In genomic region chr2:163587506-163587905, GRCm38 (mm10) we compare ENCODE assay signal across 23 mouse cellular contexts. TPM values are rescaled to one million over a fixed set of nuclear protein-coding genes. Genes with fewer than 3 reads are reported as not detected.
DNase-seq lines count a peak whose midpoint lies in the region; ATAC-seq and TF ChIP-seq lines count a peak whose summit lies in the region.
"Had no signal": no experiment of that assay in that cellular context is flagged by ENCODE, and none has a peak within 500 bp of the region (broad histone marks: within the 10 kb centered on the region; RNA-seq: fewer than 3 reads in every experiment).

No protein-coding gene starts in this region.

- no peaks in the 10 kb centered on the region for H3K27me3 ChIP-seq in liver, adult 2 months (ENCODE audit: control insufficient read depth, insufficient read depth, low read length)
- H3K27me3 ChIP-seq in liver, embryonic 11.5 days (replicated peaks; ENCODE audit: control insufficient read depth, insufficient read depth, low read length) = no peaks in the 10 kb centered on the region
- no peaks in the 10 kb centered on the region for H3K27me3 ChIP-seq in kidney, embryonic 16.5 days (ENCODE audit: insufficient read depth, low read length)
- H3K27me3 ChIP-seq: hindbrain, embryonic 13.5 days; limb, embryonic 12.5 days; neural tube, embryonic 13.5 days; stomach, embryonic 15.5 days had no signal

- no peaks in the 10 kb centered on the region for H3K79me2 ChIP-seq in liver, adult 2 months (ENCODE audit: control insufficient read depth, insufficient read depth, low read length)

- H3K4me3 ChIP-seq in liver, adult 2 months (ENCODE audit: insufficient read depth, low read depth, low read length) = no peak overlapping the region
- no peak overlapping the region for H3K4me3 ChIP-seq in liver, embryonic 11.5 days (ENCODE audit: low read depth, low read length)
- H3K4me3 ChIP-seq in kidney, embryonic 16.5 days (ENCODE audit: low read length) = no peak overlapping the region
- H3K4me3 ChIP-seq: embryonic facial prominence, embryonic 10.5 days; heart, embryonic 13.5 days; hindbrain, embryonic 13.5 days; layer of hippocampus, adult 2 months; limb, embryonic 12.5 days; neural tube, embryonic 13.5 days; stomach, embryonic 15.5 days had no signal

- no peak for TF ChIP-seq CTCF in liver, adult 2 months (IDR thresholded peaks at IDR 0.05; ENCODE audit: low read depth, low read length)

- no peak for DNase-seq in liver, adult 2 months (ENCODE audit: extremely low read depth, low read depth, low spot score)
- no peak for DNase-seq in liver, embryonic 11.5 days (ENCODE audit: low spot score)
- DNase-seq in A20 (ENCODE audit: low read depth, low spot score) = peak; percentile 74
- peak; percentile 37 for DNase-seq in brain, adult 2 months (ENCODE audit: low read depth, low spot score)
- no peak for DNase-seq in thymus, postnatal 36 days
- DNase-seq in adrenal gland, postnatal 36 days = no peak
- DNase-seq: adrenal gland, postnatal 10 days; cerebellum, adult 9-10 months; kidney, adult 9 months; lung, postnatal 10 days; midbrain, embryonic 14.5 days; right cerebral cortex, adult 18-20 months; right cerebral cortex, postnatal 4 days had no signal

- peak overlapping the region; percentile 95 for H3K27ac ChIP-seq in liver, adult 2 months (replicated peaks; ENCODE audit: insufficient read depth, low read depth, low read length)
- no peak overlapping the region for H3K27ac ChIP-seq in liver, embryonic 11.5 days (ENCODE audit: low read depth, low read length)
- H3K27ac ChIP-seq in kidney, embryonic 16.5 days (ENCODE audit: low read length) = no peak overlapping the region
- H3K27ac ChIP-seq: embryonic facial prominence, embryonic 10.5 days; heart, embryonic 13.5 days; hindbrain, embryonic 13.5 days; layer of hippocampus, adult 2 months; limb, embryonic 12.5 days; neural tube, embryonic 13.5 days; stomach, embryonic 15.5 days had no signal

- no peak for ATAC-seq in liver, embryonic 11.5 days (replicated peaks; ENCODE audit: low FRiP score)
- ATAC-seq in monocyte, adult 5-6 weeks (replicated peaks; ENCODE audit: insufficient number of reproducible peaks, low FRiP score, low TSS enrichment, poor library complexity, severe bottlenecking) = peak; percentile 48
- no peak for ATAC-seq in kidney, embryonic 16.5 days (ENCODE audit: low FRiP score, low TSS enrichment)
- ATAC-seq: forebrain, embryonic 16.5 days had no signal

- TF ChIP-seq POLR2A in liver, adult 2 months (IDR thresholded peaks at IDR 0.05; ENCODE audit: extremely low read depth, insufficient read depth, low read length) = no peak

- peak overlapping the region; percentile 67 for H3K9ac ChIP-seq in liver, adult 2 months (ENCODE audit: low read depth, low read length)
- H3K9ac ChIP-seq in liver, embryonic 11.5 days (ENCODE audit: low read depth, low read length) = no peak overlapping the region
- H3K9ac ChIP-seq in kidney, embryonic 16.5 days (replicated peaks; ENCODE audit: low read length) = no peak overlapping the region
- H3K9ac ChIP-seq: heart, embryonic 13.5 days; hindbrain, embryonic 13.5 days; limb, embryonic 12.5 days; neural tube, embryonic 13.5 days; stomach, embryonic 15.5 days had no signal

- H3K4me1 ChIP-seq in liver, adult 2 months (ENCODE audit: control insufficient read depth, insufficient read depth, low read length) = peaks cover 37% of the 10 kb centered on the region
- H3K4me1 ChIP-seq in liver, embryonic 11.5 days (replicated peaks; ENCODE audit: control insufficient read depth, insufficient read depth, low read length) = peaks cover 2% of the 10 kb centered on the region
- no peaks in the 10 kb centered on the region for H3K4me1 ChIP-seq in kidney, embryonic 16.5 days (ENCODE audit: insufficient read depth, low read length)
- H3K4me1 ChIP-seq: limb, embryonic 12.5 days; neural tube, embryonic 13.5 days; stomach, embryonic 15.5 days had no signal

- WGBS in liver, adult 2 months = 26% methylated on average over 5 of the region's 5 CpGs
- 49% methylated on average over 5 of the region's 5 CpGs for whole genome bisulfite sequencing in liver, embryonic 11.5 days
- 67% methylated on average over 5 of the region's 5 CpGs for WGBS in kidney, embryonic 16.5 days

- H3K9me3 ChIP-seq in liver, embryonic 11.5 days (ENCODE audit: control insufficient read depth, low read length) = no peaks in the 10 kb centered on the region
- H3K9me3 ChIP-seq in kidney, embryonic 16.5 days (ENCODE audit: low read length) = no peaks in the 10 kb centered on the region
- H3K9me3 ChIP-seq: embryonic facial prominence, embryonic 10.5 days; heart, embryonic 13.5 days; hindbrain, embryonic 13.5 days; limb, embryonic 12.5 days; neural tube, embryonic 13.5 days; stomach, embryonic 15.5 days had no signal

- H3K36me3 ChIP-seq in liver, adult 2 months (ENCODE audit: control insufficient read depth, insufficient read depth, low read length) = no peaks in the 10 kb centered on the region
- H3K36me3 ChIP-seq in liver, embryonic 11.5 days (ENCODE audit: control insufficient read depth, insufficient read depth, low read length) = no peaks in the 10 kb centered on the region
- H3K36me3 ChIP-seq in kidney, embryonic 16.5 days (ENCODE audit: insufficient read depth, low read length) = no peaks in the 10 kb centered on the region
- H3K36me3 ChIP-seq: embryonic facial prominence, embryonic 10.5 days; heart, embryonic 13.5 days; hindbrain, embryonic 13.5 days; limb, embryonic 12.5 days; neural tube, embryonic 13.5 days; stomach, embryonic 15.5 days had no signal

- H3K4me2 ChIP-seq in liver, embryonic 11.5 days = no peak overlapping the region
- no peak overlapping the region for H3K4me2 ChIP-seq in kidney, embryonic 16.5 days (replicated peaks; ENCODE audit: low read depth, low read length)
- H3K4me2 ChIP-seq: heart, embryonic 13.5 days; hindbrain, embryonic 13.5 days; limb, embryonic 12.5 days; neural tube, embryonic 13.5 days; stomach, embryonic 15.5 days had no signal

RNA-seq across cellular contexts. Expression of gene Ttpal, which starts 14.6 kb away (rescaled TPM):
- total RNA-seq in liver, adult 2 months (2014; rRNA removed) = 9.3 and 9.7 TPM in 2 replicates
- polyA plus RNA-seq in liver, adult 2 months (2012; rRNA removed) = 8.1 and 12.4 TPM in 2 replicates
- polyA plus RNA-seq in liver, embryonic 11.5 days (2014; fragmentation: Nextera tagmentation; extraction: Ambion mirVana) = 26.1 and 29.2 TPM in 2 replicates
- 23.3 to 53.6 TPM (median 28.7 TPM) in 3 replicates for total RNA-seq in monocyte, adult 5-6 weeks (2017)
- 34.0 and 35.7 TPM in 2 replicates for polyA plus RNA-seq in kidney, embryonic 16.5 days (2015; fragmentation: Nextera tagmentation; extraction: Ambion mirVana)
- 10 to 100 TPM; 22.7 to 34.8 TPM for total RNA-seq in adrenal gland, postnatal 36 days (2021)

RNA-seq across cellular contexts. Expression of gene Serinc3, which starts 57.4 kb away (rescaled TPM):
- 123 TPM in 2 replicates for total RNA-seq in liver, adult 2 months (2014; rRNA removed)
- 122 and 124 TPM in 2 replicates for polyA plus RNA-seq in liver, adult 2 months (2012; rRNA removed)
- polyA plus RNA-seq in liver, embryonic 11.5 days (2014; fragmentation: Nextera tagmentation; extraction: Ambion mirVana) = 116 TPM in 2 replicates
- 811 to 879 TPM (median 868 TPM) in 3 replicates for total RNA-seq in monocyte, adult 5-6 weeks (2017)
- 48.9 and 50.1 TPM in 2 replicates for polyA plus RNA-seq in kidney, embryonic 16.5 days (2015; fragmentation: Nextera tagmentation; extraction: Ambion mirVana)
- 100 to 1,000 TPM; 565 to 629 TPM for total RNA-seq in adrenal gland, postnatal 36 days (2021)

Comparison
In these comparisons a context has a peak if more than half of its experiments do, and no peak if none do; other contexts are left out.
1. DNase-seq: peak in A20 (single experiment) and brain, adult 2 months (single experiment); none in liver, adult 2 months (single experiment), liver, embryonic 11.5 days (single experiment), thymus, postnatal 36 days (0 of 2) and adrenal gland, postnatal 36 days (0 of 2).